Mouse (Mus musculus) megakaryocyte, embryonic 14.5 days (primary cell): ENCODE measurements around the gene Klhl29. TPM values are rescaled to one million over a fixed set of nuclear protein-coding genes. Genes with fewer than 3 reads are reported as not detected.
A peak's percentile ranks its signal among the peaks of the same experiment; 100 is the strongest.

Experiments
- H3K27me3 ChIP-seq: replicated peaks from 2 replicates; pipeline ENCODE3; 2012; ENCODE audit warnings: inconsistent platforms
- H3K36me3 ChIP-seq: replicated peaks from 2 replicates; pipeline ENCODE3; 2012; ENCODE audit warnings: low read length, inconsistent platforms, mixed read lengths
- H3K4me1 ChIP-seq: 2 replicates; pipeline ENCODE4 v1.6.1; 2012; ENCODE audit warnings: inconsistent platforms
- H3K4me3 ChIP-seq: replicated peaks from 2 replicates; pipeline ENCODE3; 2012; ENCODE audit warnings: moderate library complexity, mild to moderate bottlenecking, inconsistent platforms
- H3K9me3 ChIP-seq: 2 replicates; pipeline ENCODE4 v1.6.1; 2012; ENCODE audit warnings: inconsistent platforms
- FLI1 ChIP-seq: IDR thresholded peaks from 2 replicates; pipeline ENCODE4 v1.6.1; 2012; ENCODE audit warnings: low read length, inconsistent platforms, mixed read lengths
- GATA1 ChIP-seq: IDR thresholded peaks from 3 replicates; pipeline ENCODE4 v1.6.1; 2012; ENCODE audit warnings: mixed read lengths, low read length, inconsistent platforms, borderline replicate concordance
- polyA plus RNA-seq: library from polyadenylated mRNA; stranded (reverse); fragments of >175 nt; gene quantifications from 2 replicates; pipeline ENCODE4 v1.2.3, GENCODE M21; 2012; ENCODE audit warnings: low replicate concordance; ENCODE audit not compliant: insufficient read depth

Gene Klhl29
- polyA plus RNA-seq, 1 experiment, result 0.08 TPM

DNA sequence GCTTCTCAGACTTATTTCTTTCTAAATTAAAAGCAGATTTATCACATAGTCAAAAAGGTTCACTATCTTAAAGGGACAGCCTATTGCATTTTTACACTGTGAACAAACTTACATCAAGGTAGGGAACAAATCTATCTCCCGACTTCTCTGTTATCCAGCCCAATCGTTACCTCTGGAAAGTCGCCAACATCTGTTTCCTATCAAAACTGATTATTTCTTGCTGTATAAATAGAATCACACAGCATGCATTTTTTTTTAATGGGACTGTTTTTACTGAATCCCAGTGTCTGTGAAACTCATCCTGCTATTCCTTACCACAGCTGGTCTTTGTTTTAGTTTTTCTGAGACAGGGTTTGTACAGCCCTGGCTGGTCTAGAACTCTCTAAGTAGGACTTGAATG lies 19.7 kb upstream of the Klhl29 start:
- H3K36me3 ChIP-seq, result no peaks in the 10 kb centered on the region
- TF ChIP-seq GATA1, result no peak
- TF ChIP-seq FLI1, result no peak
- H3K4me3 ChIP-seq, result no peak overlapping the region
- no peaks in the 10 kb centered on the region for H3K9me3 ChIP-seq
- H3K27me3 ChIP-seq, result no peaks in the 10 kb centered on the region
- H3K4me1 ChIP-seq, result no peaks in the 10 kb centered on the region

DNA sequence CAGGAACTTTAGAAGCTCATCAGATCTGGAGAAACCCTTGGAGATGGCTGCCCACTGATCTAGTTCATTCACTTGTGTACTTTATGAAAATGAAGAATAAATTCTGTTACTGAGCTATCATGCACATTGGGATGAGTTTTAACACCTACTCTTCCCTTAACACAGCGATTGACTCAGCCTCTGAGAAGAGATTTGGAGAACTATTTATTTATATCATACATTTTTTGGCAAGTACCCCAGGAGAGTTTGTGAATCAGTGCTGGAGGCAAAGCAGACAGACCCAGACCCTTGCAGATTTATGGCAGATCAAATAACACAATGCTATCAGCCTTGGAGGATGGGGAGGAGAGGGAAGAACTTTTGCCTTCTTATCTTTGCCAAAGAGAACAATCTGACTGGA lies 11.6 kb upstream of the Klhl29 start:
- Histone ChIP-seq H3K36me3 (no peaks in the 10 kb centered on the region), H3K9me3 (no peaks in the 10 kb centered on the region), H3K4me1 (no peaks in the 10 kb centered on the region), H3K27me3 (no peaks in the 10 kb centered on the region), H3K4me3 (no peak overlapping the region)
- no peak for TF ChIP-seq GATA1
- TF ChIP-seq FLI1, result no peak

DNA sequence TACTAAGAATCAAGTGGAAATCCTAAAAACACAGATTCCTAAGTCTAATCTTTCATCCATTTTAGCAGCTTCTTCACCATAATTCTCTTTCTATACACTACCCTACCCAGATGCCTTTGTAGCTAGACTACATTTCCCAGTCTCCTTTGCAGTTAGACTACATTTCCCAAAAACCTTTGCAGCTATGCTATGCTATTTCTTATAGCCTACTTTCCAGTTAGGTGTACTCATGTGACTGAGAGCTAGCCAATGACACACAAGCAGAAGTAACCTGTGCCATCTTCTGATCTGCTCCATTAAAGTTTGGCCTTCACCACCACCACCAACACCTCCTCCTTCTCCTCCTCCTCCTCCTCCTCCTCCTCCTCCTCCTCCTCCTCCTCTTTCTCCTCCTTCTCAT lies 11.2 kb upstream of the Klhl29 start:
- no peaks in the 10 kb centered on the region for H3K27me3 ChIP-seq
- TF ChIP-seq GATA1 (no peak), FLI1 (no peak)
- H3K4me1 ChIP-seq, result no peaks in the 10 kb centered on the region
- H3K4me3 ChIP-seq, result no peak overlapping the region
- H3K36me3 ChIP-seq, result no peaks in the 10 kb centered on the region
- H3K9me3 ChIP-seq, result no peaks in the 10 kb centered on the region

DNA sequence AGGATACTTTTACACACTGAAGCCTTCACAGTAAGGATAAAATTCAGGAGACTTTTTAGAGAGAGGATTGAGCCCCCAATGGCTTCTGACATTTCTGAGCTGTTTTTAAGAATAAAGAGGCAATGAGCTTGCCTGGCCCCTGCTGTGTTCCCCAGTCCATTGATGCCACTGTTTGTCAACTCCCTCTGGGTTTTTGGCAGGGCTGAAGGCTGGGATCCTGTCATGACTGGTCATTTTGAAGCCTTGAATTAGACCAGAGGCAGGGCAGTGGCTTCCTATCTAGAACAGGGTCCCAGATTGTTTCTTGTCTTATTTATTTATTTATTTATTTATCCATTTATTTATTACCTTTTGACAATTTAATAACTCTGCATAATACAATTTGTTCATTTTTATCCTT lies 6.2 kb upstream of the Klhl29 start:
- Histone ChIP-seq H3K4me1 (no peaks in the 10 kb centered on the region), H3K36me3 (no peaks in the 10 kb centered on the region), H3K4me3 (no peak overlapping the region), H3K27me3 (peaks cover 16% of the 10 kb centered on the region), H3K9me3 (no peaks in the 10 kb centered on the region)
- TF ChIP-seq FLI1 (no peak), GATA1 (no peak)

DNA sequence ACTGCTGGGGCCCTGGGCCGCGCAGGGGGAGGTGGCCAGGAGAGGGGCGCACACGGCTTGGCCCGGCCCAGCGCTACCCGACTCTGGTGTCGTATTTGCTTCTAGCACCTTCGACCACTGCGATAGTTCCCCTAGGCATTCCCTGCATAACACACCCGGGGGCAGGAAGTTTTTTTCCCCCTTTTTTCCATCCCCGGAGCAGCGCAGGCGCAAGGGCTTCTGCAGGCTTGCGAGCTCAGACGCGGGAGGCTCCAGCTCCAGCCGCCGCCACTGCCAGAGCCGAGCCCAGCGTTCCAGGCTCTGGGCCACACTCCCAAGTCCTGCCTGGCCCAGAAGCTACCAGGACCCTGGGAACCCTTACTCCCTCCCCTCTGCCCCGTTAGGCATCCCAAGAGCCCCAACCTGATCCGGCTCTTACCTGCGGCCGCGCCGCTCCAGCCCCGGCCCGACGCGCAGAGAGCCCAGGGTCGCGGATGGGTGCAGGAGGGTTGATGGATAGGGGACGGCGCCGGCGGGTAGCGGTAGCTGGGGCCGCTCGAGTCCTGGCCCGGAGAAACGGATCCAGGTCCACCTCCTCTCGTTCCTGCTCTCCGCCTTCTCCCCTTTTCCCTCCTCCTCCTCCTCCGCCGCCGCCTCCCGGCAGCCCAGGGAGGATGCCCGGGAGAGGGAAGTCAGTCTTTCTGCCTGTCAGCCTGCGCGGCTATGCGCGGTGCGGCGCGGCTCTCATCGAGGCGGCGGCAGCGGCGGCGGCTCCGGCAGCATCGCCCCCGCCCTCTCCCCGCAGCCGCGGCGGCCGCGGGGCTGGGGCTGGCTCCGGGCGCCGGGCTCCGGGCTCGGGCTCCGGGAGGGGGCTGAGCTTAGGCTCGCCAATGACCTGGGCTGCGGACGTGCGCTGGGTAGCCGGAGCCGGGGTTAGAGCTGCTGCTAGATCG lies 532 bp downstream of the Klhl29 start:
- Histone ChIP-seq H3K36me3 (no peaks in the 10 kb centered on the region), H3K4me1 (peaks cover 20% of the 10 kb centered on the region), H3K27me3 (peaks cover 62% of the 10 kb centered on the region), H3K9me3 (peaks cover 8% of the 10 kb centered on the region; the same call in 1 of the 2 replicates), H3K4me3 (peak overlapping the region; percentile 75)
- TF ChIP-seq FLI1 (no peak), GATA1 (no peak)

DNA sequence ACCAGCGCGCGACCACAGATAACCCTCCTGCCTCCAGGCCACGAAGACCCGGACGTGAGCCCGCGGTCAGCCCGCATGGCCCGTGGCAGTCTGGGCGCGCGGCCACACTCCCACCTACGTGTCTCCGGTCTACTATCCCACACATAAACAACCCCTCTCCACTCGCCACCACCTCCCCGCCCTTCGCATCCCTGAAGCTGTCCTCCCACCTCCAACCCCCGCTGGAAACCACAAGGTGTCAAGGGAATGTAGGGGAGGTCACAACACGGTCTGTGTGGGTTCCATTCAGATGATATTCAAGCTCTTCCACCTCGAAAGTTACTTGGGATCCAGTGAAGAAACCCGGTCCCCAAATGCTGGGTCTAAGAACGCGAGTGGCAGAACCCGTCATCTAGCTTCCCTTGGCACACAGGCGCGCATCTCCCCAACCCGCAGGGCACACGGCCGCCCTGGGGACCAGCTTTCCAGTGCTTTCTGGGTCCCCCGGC lies 1.2 kb downstream of the Klhl29 start:
- H3K9me3 ChIP-seq, result peaks cover 8% of the 10 kb centered on the region; the same call in 1 of the 2 replicates

DNA sequence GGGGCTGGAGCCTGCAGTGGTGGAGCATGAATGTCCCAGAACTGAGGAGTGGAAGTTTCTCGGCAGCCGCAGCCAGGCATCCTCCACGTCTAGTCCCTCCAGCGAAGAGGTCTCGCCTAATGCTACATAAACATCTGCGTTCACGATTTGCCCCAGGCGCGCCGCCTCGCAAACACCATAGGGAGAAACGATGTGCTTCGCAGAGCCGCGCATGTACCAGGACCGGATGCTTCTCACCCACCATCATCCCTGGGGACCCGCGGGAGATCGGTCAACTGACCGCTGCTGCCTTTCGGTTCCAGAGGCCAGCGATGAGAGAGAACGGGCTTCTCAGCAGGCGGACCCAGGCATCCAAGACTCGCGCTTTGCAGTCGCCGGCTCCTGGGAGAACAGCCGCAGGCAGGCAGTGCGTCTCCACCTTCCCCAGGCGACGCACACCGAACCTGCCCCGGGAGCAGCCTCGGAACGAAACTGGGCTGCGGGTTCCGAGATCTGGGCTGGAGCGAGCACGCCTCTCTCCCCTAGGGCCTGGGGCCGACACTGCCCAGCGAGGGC lies 1.8 kb downstream of the Klhl29 start:
- peaks cover 8% of the 10 kb centered on the region; the same call in 1 of the 2 replicates for H3K9me3 ChIP-seq
- peaks cover 58% of the 10 kb centered on the region for H3K27me3 ChIP-seq
- H3K36me3 ChIP-seq, result no peaks in the 10 kb centered on the region
- H3K4me3 ChIP-seq, result peak overlapping the region; percentile 53
- H3K4me1 ChIP-seq, result peaks cover 20% of the 10 kb centered on the region
- TF ChIP-seq GATA1 (no peak), FLI1 (no peak)

More for the DNA sequence above, 1.2 kb downstream of the Klhl29 start:
- H3K4me1 ChIP-seq, result peaks cover 20% of the 10 kb centered on the region
- peaks cover 62% of the 10 kb centered on the region for H3K27me3 ChIP-seq
- no peaks in the 10 kb centered on the region for H3K36me3 ChIP-seq
- TF ChIP-seq FLI1, result no peak
- TF ChIP-seq GATA1, result no peak
- H3K4me3 ChIP-seq, result peak overlapping the region; percentile 53

DNA sequence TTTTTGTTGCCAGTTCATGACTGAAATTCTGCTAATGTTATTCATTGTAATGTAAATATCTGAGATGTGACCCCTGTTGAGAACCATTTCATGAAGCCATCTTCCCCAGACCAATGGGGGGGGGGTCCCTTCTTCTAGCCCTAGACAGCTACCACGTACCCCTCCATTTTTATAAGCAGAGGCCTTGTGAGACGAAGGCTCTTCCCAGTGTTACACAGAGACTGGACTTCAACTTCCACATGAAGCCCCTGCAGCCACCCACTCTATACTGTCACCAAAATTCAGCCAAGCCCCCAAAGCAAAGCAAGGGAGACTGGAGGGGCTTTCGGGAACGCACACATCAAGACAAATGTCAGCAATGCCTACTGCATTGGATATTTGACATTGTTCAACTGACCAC lies 6.1 kb downstream of the Klhl29 start:
- Histone ChIP-seq H3K4me1 (peaks cover 9% of the 10 kb centered on the region), H3K36me3 (no peaks in the 10 kb centered on the region), H3K27me3 (peaks cover 24% of the 10 kb centered on the region), H3K4me3 (no peak overlapping the region), H3K9me3 (peaks cover 8% of the 10 kb centered on the region; the same call in 1 of the 2 replicates)
- no peak for TF ChIP-seq FLI1
- no peak for TF ChIP-seq GATA1

DNA sequence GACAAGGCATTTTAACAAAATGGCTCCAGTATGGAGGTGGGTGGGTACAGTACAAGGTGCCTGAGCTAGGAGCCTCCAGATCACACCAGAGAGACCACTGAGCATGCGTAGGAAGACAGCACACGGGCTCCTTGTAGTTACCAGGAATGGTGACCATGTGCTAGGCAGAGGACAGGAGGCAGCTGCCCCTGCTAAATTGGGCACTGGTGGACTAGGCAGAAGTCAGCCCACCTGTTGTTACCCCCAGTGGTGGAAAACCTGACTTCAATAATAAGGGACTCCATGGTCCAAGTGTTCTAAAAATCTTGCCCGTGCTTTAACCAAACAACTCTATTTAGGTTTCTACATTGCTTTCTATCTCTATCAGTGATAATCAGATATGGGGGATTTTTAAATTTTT lies 10.6 kb downstream of the Klhl29 start:
- no peaks in the 10 kb centered on the region for H3K4me1 ChIP-seq
- no peaks in the 10 kb centered on the region for H3K27me3 ChIP-seq
- no peaks in the 10 kb centered on the region for H3K36me3 ChIP-seq
- H3K4me3 ChIP-seq, result no peak overlapping the region
- no peak for TF ChIP-seq GATA1
- no peak for TF ChIP-seq FLI1
- no peaks in the 10 kb centered on the region for H3K9me3 ChIP-seq

DNA sequence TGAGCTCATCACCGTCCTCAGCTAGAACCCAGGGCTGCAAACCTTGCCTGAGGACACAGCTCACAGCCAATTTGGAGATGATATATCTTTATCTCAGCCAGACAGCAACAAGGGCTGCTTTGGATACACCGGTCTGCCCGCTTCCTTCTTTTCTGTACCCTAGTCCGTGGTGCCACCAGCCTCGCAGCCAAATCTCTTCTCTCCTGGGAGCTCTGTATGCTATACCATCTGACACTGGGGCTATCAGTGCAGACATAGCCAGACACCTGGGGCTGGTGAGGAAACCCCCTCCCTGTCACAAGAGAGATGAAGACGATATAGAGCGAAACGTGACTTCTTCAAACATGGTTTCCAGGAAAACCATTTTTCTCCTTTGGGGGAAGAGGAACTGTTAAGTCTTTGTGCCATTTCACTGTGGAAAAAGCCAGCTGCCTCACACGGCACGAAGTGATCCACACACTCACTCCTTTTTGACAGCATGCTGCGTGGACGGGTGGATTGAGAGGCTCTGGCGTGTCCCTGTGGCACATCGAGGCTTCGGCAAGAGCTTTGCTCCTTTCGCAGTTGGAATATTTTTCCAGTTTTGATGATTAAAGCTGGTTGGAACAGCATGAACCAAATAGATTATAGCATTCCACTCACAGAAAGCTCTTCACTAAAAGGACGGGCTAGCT lies 11.4 kb downstream of the Klhl29 start:
- no peak for TF ChIP-seq FLI1
- TF ChIP-seq GATA1, result no peak
- Histone ChIP-seq H3K36me3 (no peaks in the 10 kb centered on the region), H3K27me3 (no peaks in the 10 kb centered on the region), H3K9me3 (no peaks in the 10 kb centered on the region), H3K4me3 (no peak overlapping the region), H3K4me1 (no peaks in the 10 kb centered on the region)

DNA sequence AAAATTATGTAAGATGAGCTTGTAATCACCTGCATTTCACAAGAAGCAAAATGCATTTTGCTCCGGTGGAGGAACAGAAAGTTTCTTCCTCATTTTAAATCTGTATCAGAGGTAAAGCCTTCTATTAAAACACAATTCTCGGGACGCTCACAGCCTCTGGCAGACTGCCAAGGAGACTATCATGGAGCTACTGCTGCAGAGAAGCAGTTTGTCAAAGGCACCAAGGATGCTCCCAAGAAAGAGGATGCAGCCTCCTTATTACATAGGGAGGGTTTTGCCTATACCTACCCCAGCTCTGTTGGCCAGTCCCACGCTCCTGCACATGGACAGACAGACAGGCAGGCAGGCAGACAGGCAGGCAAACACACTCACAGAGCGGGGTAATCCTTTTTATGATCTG lies 16.4 kb downstream of the Klhl29 start:
- Histone ChIP-seq H3K9me3 (no peaks in the 10 kb centered on the region), H3K4me1 (no peaks in the 10 kb centered on the region)

More for the DNA sequence above, 16.4 kb downstream of the Klhl29 start:
- TF ChIP-seq FLI1 (no peak), GATA1 (no peak)
- H3K4me3 ChIP-seq, result no peak overlapping the region
- no peaks in the 10 kb centered on the region for H3K36me3 ChIP-seq
- H3K27me3 ChIP-seq, result no peaks in the 10 kb centered on the region
